Mouse (Mus musculus): ENCODE results near the gene Anp32b. TPM values are rescaled to one million over a fixed set of nuclear protein-coding genes. Genes with fewer than 3 reads are reported as not detected.

Anp32b gene
- total and polyA plus RNA-seq, 2 experiments = 3.5 to 7.1 TPM

DNA sequence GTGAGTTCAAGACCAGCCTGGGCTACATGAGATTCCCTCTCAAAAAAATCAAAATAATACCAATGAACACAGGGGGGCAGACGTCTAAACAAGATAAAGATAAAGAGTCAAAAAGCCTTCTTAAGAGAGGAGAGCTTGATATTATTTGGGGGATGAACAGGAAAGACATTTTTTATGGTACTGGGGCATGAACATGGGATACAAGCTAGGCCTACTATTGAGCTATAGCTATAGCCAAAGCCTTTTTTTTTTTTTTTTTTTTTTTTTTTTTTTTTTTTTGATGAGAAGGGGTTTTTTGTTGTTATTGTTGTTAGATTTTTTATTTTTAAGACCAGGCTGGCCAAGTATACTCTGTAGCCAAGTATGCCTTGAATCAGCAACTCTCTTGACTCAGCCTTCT is 38.6 kb upstream of the Anp32b start:
- no peak overlapping the region for H3K4me3 ChIP-seq (ENCODE audit: insufficient read depth, low read depth, low read length)
- H3K27ac ChIP-seq (replicated peaks; ENCODE audit: insufficient read depth, low read depth, low read length) = no peak overlapping the region
- TF ChIP-seq CTCF (IDR thresholded peaks at IDR 0.05; ENCODE audit: low read depth, low read length) (no peak), POLR2A (IDR thresholded peaks at IDR 0.05; ENCODE audit: extremely low read depth, insufficient read depth, low read length) (no peak)
- H3K9ac ChIP-seq (ENCODE audit: low read depth, low read length) = no peak overlapping the region
- 48% methylated on average over 1 of the region's 1 CpGs for WGBS
- H3K4me1 ChIP-seq (ENCODE audit: control insufficient read depth, insufficient read depth, low read length) = no peaks in the 10 kb centered on the region
- no peaks in the 10 kb centered on the region for H3K27me3 ChIP-seq (ENCODE audit: control insufficient read depth, insufficient read depth, low read length)
- no peaks in the 10 kb centered on the region for H3K36me3 ChIP-seq (ENCODE audit: control insufficient read depth, insufficient read depth, low read length)
- DNase-seq (ENCODE audit: extremely low read depth, low read depth, low spot score) = no peak
- H3K79me2 ChIP-seq (ENCODE audit: control insufficient read depth, insufficient read depth, low read length) = no peaks in the 10 kb centered on the region

DNA sequence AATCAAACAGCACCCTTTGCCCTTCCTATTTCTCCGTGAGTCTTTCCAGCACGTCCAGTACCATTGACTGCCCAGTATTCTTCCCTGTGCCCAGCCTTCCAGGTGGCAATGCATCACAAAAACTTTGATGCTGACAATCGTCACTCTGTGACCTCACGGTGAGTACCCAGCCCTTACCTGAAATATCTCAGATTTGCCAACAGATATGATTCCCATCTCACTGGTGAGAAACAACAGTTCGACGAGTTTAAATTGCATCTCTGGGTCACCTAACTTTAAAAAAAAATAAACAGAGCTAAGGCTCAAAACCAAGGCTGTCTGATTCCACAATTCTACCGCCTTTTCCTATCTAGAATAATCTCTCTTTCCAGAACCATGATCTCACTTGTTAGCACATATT is 37.3 kb upstream of the Anp32b start, which contains the start of gene Hemgn:
Hemgn (minus strand) TSS at position 101 of the 400 bp plus-strand sequence.
- H3K9ac ChIP-seq (ENCODE audit: low read depth, low read length) = no peak within 1 kb of the TSS
- H3K79me2 ChIP-seq (ENCODE audit: control insufficient read depth, insufficient read depth, low read length) = no peaks in the 10 kb centered on the region
- no peaks in the 10 kb centered on the region for H3K27me3 ChIP-seq (ENCODE audit: control insufficient read depth, insufficient read depth, low read length)
- no peaks in the 10 kb centered on the region for H3K36me3 ChIP-seq (ENCODE audit: control insufficient read depth, insufficient read depth, low read length)
- 77% methylated on average over 7 of the region's 7 CpGs for WGBS
- H3K4me3 ChIP-seq (ENCODE audit: insufficient read depth, low read depth, low read length) = no peak within 1 kb of the TSS
- no peak within 1 kb of the TSS for H3K27ac ChIP-seq (replicated peaks; ENCODE audit: insufficient read depth, low read depth, low read length)
- no peak for DNase-seq (ENCODE audit: extremely low read depth, low read depth, low spot score)
- no peak for TF ChIP-seq CTCF (IDR thresholded peaks at IDR 0.05; ENCODE audit: low read depth, low read length)
- TF ChIP-seq POLR2A (IDR thresholded peaks at IDR 0.05; ENCODE audit: extremely low read depth, insufficient read depth, low read length) = no peak
- no peaks in the 10 kb centered on the region for H3K4me1 ChIP-seq (ENCODE audit: control insufficient read depth, insufficient read depth, low read length)

DNA sequence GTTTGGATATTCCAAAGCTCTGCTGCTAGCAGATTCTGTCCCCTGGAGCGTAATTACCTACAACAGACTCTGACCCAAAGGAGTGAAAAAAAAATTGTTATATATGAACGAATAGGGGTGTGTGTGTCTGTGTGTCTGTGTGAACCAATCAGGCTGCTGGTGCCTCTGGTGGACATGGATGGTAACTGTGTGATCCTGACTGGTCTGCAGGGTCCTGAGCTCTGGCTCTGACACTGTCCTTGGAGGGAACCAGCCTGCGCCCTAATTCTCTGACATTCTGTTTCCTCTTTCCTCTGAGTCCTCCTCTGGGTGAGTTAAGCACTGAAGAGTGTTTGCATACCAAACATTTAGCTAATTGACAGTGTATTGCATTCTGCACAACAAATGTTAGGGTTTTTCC is 33.2 kb upstream of the Anp32b start:
- no peaks in the 10 kb centered on the region for H3K79me2 ChIP-seq (ENCODE audit: control insufficient read depth, insufficient read depth, low read length)
- no peak for DNase-seq (ENCODE audit: extremely low read depth, low read depth, low spot score)
- no peak overlapping the region for H3K9ac ChIP-seq (ENCODE audit: low read depth, low read length)
- no peaks in the 10 kb centered on the region for H3K36me3 ChIP-seq (ENCODE audit: control insufficient read depth, insufficient read depth, low read length)
- TF ChIP-seq CTCF (IDR thresholded peaks at IDR 0.05; ENCODE audit: low read depth, low read length) = peak; percentile 10; the same call in 1 of the 2 replicates
- no peak for TF ChIP-seq POLR2A (IDR thresholded peaks at IDR 0.05; ENCODE audit: extremely low read depth, insufficient read depth, low read length)
- WGBS = 57% methylated on average over 3 of the region's 3 CpGs
- no peaks in the 10 kb centered on the region for H3K27me3 ChIP-seq (ENCODE audit: control insufficient read depth, insufficient read depth, low read length)
- H3K4me1 ChIP-seq (ENCODE audit: control insufficient read depth, insufficient read depth, low read length) = no peaks in the 10 kb centered on the region
- no peak overlapping the region for H3K27ac ChIP-seq (replicated peaks; ENCODE audit: insufficient read depth, low read depth, low read length)
- no peak overlapping the region for H3K4me3 ChIP-seq (ENCODE audit: insufficient read depth, low read depth, low read length)

DNA sequence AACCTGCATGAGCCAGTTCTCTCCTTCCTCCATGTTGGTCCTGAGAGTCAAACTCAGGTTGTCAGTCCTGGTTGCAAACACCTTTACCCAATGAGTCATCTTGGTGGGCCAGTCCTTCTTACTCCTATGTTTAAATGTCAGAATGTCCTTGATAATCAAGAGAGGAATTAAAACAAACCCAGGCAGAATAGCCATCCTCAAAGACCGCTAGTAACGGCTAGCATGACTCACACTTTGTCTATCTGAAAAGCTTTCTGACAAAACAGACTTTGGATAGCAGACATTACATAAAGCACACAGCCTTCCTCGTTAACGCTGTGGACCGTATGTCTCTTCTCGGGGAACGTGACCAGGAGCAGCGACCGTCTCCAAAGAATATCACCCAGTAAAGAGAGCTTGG is 31.9 kb upstream of the Anp32b start:
- Histone ChIP-seq H3K4me1 (ENCODE audit: control insufficient read depth, insufficient read depth, low read length) (no peaks in the 10 kb centered on the region), H3K9ac (ENCODE audit: low read depth, low read length) (no peak overlapping the region), H3K4me3 (ENCODE audit: insufficient read depth, low read depth, low read length) (no peak overlapping the region), H3K79me2 (ENCODE audit: control insufficient read depth, insufficient read depth, low read length) (no peaks in the 10 kb centered on the region), H3K36me3 (ENCODE audit: control insufficient read depth, insufficient read depth, low read length) (no peaks in the 10 kb centered on the region), H3K27me3 (ENCODE audit: control insufficient read depth, insufficient read depth, low read length) (no peaks in the 10 kb centered on the region), H3K27ac (replicated peaks; ENCODE audit: insufficient read depth, low read depth, low read length) (no peak overlapping the region)
- no peak for TF ChIP-seq POLR2A (IDR thresholded peaks at IDR 0.05; ENCODE audit: extremely low read depth, insufficient read depth, low read length)
- TF ChIP-seq CTCF (IDR thresholded peaks at IDR 0.05; ENCODE audit: low read depth, low read length) = no peak
- DNase-seq (ENCODE audit: extremely low read depth, low read depth, low spot score) = no peak
- WGBS = 86% methylated on average over 9 of the region's 9 CpGs

DNA sequence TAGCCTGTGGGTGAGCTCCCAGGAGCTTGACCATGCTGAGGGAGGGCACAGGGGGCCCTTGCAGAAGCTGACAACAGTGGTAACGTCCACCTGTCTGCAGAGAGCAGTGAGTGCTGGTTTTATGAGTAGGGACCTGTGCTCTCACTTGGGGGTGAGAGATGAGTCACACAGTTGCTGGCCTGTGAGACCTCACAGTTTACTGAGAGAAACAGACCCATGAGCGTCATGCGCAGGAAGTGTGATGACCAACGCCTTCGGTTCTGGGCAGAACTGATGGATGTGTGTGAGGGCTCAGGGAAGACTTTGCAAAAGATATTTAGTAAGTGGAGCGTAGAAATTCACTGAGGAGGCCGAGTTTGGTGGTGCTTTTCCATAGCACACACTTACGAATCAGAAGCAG is 28.1 kb upstream of the Anp32b start:
- no peak overlapping the region for H3K27ac ChIP-seq (replicated peaks; ENCODE audit: insufficient read depth, low read depth, low read length)
- no peak overlapping the region for H3K9ac ChIP-seq (ENCODE audit: low read depth, low read length)

DNA sequence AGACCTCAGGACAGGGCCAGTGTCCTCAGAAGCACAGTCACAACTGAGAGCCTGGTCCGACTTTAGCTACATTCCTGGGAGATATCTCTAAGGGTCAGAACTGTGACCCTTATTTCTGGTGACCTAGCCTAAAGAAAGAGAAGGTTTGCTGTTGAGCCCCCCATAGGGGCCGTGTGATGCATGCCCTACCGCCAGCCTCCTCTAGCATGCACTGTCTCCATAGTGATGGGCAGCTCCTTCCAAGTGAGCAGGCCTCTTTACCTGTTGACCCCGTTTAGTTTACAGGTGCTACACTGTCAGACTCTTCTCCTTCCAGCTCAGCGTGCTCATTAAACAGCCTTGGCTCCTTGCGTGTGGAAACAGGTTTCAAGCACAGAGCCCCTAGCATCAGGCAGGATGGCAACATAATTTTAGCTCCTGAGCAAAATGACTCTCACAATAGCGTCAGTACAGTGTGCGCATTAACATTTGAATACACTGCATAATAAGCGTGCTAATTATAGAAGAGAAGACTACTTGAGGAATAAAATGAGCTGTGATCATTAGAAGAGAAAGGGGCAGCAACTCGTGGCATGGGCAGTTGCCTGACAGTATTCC is 21.7 kb upstream of the Anp32b start:
- Histone ChIP-seq H3K9ac (ENCODE audit: low read depth, low read length) (no peak overlapping the region), H3K79me2 (ENCODE audit: control insufficient read depth, insufficient read depth, low read length) (no peaks in the 10 kb centered on the region), H3K27ac (replicated peaks; ENCODE audit: insufficient read depth, low read depth, low read length) (no peak overlapping the region), H3K36me3 (ENCODE audit: control insufficient read depth, insufficient read depth, low read length) (no peaks in the 10 kb centered on the region), H3K4me1 (ENCODE audit: control insufficient read depth, insufficient read depth, low read length) (no peaks in the 10 kb centered on the region), H3K4me3 (ENCODE audit: insufficient read depth, low read depth, low read length) (no peak overlapping the region), H3K27me3 (ENCODE audit: control insufficient read depth, insufficient read depth, low read length) (no peaks in the 10 kb centered on the region)
- WGBS = 73% methylated on average over 10 of the region's 10 CpGs
- DNase-seq (ENCODE audit: extremely low read depth, low read depth, low spot score) = no peak
- TF ChIP-seq POLR2A (IDR thresholded peaks at IDR 0.05; ENCODE audit: extremely low read depth, insufficient read depth, low read length) = no peak
- no peak for TF ChIP-seq CTCF (IDR thresholded peaks at IDR 0.05; ENCODE audit: low read depth, low read length)

More for the DNA sequence above, 28.1 kb upstream of the Anp32b start:
- Histone ChIP-seq H3K79me2 (ENCODE audit: control insufficient read depth, insufficient read depth, low read length) (no peaks in the 10 kb centered on the region), H3K27me3 (ENCODE audit: control insufficient read depth, insufficient read depth, low read length) (no peaks in the 10 kb centered on the region), H3K36me3 (ENCODE audit: control insufficient read depth, insufficient read depth, low read length) (no peaks in the 10 kb centered on the region), H3K4me1 (ENCODE audit: control insufficient read depth, insufficient read depth, low read length) (no peaks in the 10 kb centered on the region), H3K4me3 (ENCODE audit: insufficient read depth, low read depth, low read length) (no peak overlapping the region)
- TF ChIP-seq CTCF (IDR thresholded peaks at IDR 0.05; ENCODE audit: low read depth, low read length) (no peak), POLR2A (IDR thresholded peaks at IDR 0.05; ENCODE audit: extremely low read depth, insufficient read depth, low read length) (no peak)
- no peak for DNase-seq (ENCODE audit: extremely low read depth, low read depth, low spot score)
- 77% methylated on average over 8 of the region's 8 CpGs for WGBS

All from liver, adult 2 months (tissue).